Mouse (Mus musculus): Measurements from ENCODE around the gene Vasp. TPM values are rescaled to one million over a fixed set of nuclear protein-coding genes. Genes with fewer than 3 reads are reported as not detected.
"Not testable (repeated sequence)": the region's sequence is repeated elsewhere in the genome, so short reads cannot be mapped to it uniquely, and the experiment has no call there.

Vasp gene
- total RNA-seq, 4 experiments from 2014 or later: 17.4 to 26.8 (median 19.5) TPM

GRCm38 (mm10) chr7:19304501-19305412 is 33.1 kb upstream of the Vasp start:
- DNase-seq (ENCODE audit: low spot score in 2 of 2): no peak

GRCm38 (mm10) chr7:19303770-19304169 is 32.2 kb upstream of the Vasp start:
- DNase-seq (ENCODE audit: low spot score in 2 of 2): peak in 1 of 2 experiments; percentile 69

- DNase-seq (ENCODE audit: low spot score in 2 of 2): no peak
Measured at GRCm38 (mm10) chr7:19303046-19303305, 31.4 kb upstream of the Vasp start.

DNA sequence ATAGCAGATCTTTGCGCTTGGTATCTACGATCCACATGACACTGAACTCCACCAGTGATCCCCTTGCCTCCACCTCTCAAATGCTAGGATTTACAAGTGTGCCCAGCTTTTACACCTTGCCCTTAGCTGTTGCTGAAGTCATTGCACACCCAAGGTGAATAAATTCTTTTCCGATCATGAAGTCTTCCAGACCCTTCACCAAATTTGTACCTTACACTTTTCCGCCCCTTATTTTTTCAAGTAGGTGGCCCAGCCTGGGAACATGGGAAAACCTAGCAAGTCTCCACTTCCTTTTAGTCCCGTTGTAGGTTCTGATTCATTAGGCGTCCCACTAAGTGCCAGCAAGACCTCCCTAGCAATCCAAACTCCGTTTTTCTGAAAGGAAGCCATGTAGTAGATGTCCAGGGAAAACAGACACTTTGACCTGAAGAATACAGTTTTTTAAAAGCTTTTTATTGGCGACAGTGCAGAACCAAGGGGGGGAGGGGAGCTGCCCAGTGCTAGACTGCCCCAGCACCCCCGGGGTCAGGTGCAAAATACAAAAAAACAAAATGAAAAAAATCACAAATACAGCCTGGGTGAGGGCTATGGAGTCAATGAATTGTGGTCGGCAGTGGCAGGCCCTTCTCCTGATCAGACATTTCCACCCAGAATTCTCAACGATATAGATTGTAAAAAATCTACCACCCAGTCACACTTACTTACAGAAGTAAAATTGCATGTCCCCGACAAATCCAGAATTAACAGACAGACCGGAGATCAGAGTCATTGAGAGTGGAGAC is 30.8 kb upstream of the Vasp start:
- no peak for DNase-seq (ENCODE audit: low spot score in 2 of 2)

DNA sequence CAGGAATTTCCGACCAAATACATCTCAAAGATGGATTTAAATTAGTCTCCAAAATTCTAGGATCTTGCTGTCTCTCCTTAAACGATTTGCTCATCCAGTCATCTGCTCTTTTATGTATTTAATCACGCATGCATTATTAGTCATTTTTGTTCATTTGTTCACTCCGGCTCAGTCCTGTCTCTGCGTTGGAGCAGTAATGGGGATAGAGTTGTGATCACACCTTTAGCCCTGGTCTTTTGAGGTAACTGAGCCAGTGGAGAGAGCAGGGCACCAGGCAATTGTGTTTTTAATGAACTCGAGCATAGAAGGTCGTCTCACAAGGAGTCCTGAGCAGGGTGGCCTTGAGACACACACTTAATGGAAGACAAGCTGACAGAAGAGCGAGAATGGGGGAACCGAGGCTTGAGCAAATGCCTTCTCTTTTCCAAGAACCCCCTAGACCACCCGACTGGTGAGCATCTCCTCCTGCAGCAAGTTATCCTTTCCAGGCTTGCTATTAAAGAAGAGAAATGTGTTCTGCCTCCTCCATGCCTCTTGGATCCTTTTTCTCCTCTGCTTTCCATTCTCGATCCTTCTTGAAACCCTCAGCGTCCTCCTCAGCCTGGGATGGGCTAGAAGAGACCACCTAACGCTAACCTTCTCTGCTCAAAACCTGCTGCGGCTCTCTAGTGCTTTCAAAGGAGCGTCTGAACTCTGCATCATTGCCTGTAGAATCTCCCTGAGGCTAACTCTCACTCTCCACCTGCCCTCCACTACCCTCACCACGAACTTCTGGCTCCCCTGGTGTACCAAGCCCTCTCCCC is 30.0 kb upstream of the Vasp start:
- DNase-seq (ENCODE audit: low spot score in 2 of 2): no peak

- peak; percentile 67 to 76 for DNase-seq (ENCODE audit: low spot score in 2 of 2)
Measured at GRCm38 (mm10) chr7:19300501-19301421, 29.1 kb upstream of the Vasp start.

DNA sequence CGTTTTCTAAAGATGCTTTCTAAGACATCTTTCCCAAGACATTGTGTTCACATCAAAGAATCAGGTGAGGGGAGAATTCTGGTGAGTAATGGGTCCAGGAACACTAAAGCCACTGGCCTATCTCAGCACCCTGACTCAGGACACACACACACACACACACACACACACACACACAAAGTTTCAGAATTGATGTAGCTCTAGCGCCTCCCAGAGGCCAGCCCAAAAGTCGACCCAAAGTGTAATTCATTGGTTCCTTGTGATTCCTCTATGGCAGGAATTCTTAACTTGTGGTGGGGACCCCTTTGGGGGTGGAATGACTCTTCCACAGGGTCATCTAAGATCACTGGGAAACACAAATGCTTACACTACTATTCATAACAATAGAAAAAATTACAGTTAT is 27.6 kb upstream of the Vasp start:
- no peak for DNase-seq (ENCODE audit: low spot score in 2 of 2)

GRCm38 (mm10) chr7:19297794-19298193 is 26.2 kb upstream of the Vasp start:
- DNase-seq (ENCODE audit: low spot score in 2 of 2): no peak

GRCm38 (mm10) chr7:19297034-19297433 is 25.4 kb upstream of the Vasp start:
- DNase-seq (ENCODE audit: low spot score in 2 of 2): no peak

DNA sequence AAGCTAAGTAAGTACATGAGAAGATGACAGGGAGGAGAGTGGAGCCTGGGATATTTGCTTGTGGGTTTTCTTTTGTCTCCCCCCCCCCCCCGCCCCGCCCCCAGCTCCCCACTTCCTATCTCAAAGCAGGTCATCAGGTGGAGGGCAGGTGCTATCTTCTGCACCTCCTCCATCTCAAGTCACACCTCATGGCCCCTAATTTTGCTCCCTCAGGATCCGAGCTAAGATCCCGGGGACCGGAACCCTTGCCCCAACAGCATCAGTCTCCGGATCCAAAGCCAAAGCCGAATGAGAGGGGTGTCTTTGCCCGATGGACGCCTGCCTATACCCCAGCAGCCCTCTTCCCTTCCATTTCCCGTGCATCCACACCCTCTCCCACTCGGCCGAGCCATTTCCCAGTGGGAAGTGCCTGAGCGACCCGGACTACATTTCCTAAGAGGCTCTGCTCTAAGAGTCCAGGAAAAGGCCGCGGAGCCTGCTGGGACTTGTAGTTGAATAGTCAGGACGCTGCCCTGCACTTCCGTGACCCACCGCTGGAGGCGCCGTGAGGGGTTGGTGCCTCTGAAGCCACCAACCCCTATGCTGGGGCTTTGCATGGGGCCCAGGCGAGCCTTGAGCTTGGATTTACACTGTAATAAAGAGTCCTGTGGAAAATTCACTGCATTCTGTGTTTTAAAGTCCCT is 24.0 kb upstream of the Vasp start:
- peak; percentile 93 to 98 for DNase-seq (ENCODE audit: low spot score in 2 of 2)

DNA sequence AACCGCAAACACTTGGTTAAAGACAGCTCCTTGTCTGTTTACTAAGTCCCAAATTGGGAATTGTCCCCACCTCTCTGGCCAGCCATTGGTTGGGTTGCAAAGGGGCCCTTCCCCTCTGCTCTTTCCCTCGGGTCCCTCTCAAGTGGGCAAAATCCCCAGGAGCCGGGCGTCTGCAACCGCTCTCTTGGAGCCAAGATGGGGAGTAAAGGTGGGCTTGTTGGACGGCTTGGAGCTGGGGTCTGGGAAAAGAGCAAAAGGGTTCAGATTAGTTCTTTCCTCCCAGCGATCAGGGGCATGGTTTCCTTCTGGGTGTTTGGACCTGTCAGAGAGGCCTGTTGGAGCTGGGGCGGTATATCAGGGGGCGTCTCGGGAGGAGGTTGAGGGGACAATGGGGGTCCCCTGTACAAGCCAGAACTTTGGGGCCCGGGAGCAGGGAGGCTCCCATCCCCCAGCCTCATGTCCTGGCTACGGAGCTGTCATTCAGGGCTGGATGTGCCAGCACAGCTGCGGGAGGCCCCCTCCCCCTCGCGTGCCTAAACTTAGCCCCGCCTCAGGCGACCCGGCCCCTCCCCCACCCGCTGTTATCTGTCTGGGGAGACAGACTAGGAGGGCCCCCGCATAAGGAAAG is 19.5 kb upstream of the Vasp start:
- no peak for DNase-seq (ENCODE audit: low spot score in 2 of 2)

DNA sequence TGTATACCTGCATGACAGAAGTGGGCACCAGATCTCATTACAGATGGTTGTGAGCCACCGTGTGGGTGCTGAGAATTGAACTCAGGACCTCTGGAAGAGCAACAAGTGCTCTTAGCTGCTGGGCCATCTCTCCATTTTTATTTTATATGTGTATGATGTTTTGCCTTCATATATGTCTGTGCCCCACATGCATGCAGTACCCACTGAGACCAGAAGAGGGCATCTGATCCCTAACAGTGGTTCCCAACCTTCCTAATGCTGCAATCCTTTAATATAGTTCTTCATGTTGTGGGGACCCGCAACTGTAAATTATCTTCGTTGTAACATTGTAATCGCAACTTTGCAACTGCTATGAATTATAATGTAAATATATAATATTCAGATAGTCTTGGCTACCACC is 13.1 kb upstream of the Vasp start:
- DNase-seq (ENCODE audit: low spot score in 2 of 2): no peak

DNA sequence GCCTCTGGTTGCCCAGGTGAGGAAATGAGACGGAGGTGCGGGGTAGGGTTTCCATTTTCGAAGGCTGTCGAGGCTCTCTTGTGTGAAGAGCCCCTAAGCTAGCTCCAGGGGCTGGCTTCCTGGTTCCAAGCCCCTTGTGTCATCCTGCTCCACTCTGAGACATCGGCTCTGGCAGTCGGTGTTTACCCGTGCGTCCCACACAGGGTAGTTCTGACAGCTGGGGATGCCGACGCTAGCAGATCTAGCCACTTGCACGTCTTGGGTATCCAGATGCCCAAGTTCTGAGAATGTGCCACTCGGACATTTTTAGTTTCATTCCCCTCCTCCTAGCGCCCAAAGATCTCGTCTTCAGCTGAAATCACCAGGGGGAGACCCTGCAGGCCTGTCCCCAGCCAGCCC is 11.8 kb upstream of the Vasp start:
- DNase-seq (ENCODE audit: low spot score in 2 of 2): no peak

DNA sequence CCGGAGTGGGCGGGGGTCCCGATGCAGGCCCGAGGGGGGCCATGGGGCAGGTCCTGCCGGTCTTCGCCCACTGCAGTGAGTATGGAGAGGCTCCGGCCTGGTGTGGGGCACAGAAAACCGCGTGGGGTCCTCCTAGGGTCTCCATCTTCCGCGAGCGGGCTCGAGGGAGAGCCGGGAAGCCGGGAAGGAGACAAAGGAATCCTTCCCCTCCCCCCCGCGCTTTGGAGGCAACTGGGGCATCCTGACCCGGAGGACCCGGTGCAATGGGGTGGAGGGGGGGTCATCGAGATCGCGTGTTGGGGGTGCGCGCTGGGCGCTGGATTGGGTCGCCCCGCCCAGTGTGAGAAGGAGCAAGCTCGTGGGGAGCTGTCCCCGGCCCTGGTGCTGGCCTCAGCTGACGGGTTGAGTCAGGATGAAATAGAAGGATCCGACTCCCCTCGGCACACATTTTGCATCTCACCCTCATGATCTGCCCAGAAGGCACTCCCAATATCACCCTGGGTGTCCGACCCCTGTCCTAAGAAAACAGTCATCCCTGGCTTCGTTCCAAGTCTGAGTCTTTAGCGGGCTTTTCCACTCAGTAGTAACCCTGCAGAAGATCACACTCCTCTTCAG is 11.3 kb upstream of the Vasp start:
- DNase-seq (ENCODE audit: low spot score in 2 of 2): no peak

GRCm38 (mm10) chr7:19282385-19282784 is 10.8 kb upstream of the Vasp start, which contains the start of gene Rtn2:
Rtn2 (plus strand) TSS chr7:19282624.
- DNase-seq (ENCODE audit: low spot score in 2 of 2): peak; percentile 67 to 72

DNA sequence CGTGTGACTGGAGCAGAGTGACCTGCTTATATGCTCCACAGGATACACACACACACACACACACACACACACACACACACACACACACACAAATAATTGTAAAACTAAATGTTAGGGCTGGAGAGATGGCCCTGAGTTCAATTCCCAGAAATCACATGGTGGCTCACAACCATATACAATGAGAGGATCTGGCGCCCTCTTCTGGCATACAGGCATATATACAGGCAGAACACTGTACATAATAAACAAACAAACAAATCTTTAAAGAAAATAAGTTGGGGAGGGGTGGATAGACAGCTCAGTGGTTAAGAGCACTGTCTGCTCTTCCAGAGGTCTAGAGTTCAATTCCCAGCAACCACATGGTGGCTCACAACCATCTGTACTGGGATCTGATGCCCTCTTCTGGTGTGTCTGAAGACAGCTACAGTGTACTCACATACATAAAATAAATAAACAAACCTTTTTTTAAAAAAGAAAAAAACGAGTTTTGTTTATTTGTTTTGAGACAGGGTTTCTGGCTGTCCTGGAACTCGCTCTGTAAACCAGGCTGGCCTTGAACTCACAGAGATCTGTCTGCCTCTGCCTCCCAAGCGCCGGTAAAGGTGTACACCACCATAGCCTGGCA is 10.2 kb upstream of the Vasp start:
- not testable (repeated sequence) for DNase-seq (ENCODE audit: low spot score in 2 of 2)

DNA sequence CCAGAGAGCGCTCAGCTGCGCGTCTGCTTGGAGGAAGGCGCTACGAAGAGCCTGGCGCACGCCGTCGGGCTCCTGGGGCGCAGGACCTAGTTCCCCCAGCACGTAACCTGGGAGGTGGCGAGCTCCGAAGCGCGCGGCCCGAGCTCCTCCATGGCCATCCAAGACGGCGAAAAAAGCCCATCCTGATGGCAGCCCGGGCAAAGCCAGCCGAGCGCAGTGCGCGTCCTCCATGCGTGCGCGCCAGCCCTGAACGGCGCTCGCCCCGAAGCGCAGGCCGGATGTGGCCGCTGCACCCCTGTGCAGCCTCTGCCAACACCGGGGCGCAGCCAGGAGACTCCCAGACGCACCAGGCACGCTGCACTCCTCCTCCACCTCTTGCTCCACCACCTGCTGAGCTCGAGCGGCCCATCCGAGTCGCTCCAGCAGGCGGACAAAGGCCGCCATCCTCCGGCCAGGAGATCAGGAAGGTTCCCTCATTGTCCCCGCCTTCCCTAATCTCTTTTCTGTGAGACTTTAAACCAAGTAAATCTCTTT is 8.0 kb upstream of the Vasp start, which contains the start of gene Ppm1n:
Gene Ppm1n (minus strand): TSS at position 484 of the 534 bp plus-strand sequence.
- DNase-seq (ENCODE audit: low spot score in 2 of 2): no peak

GRCm38 (mm10) chr7:19279052-19279451 is 7.4 kb upstream of the Vasp start:
- DNase-seq (ENCODE audit: low spot score in 2 of 2): no peak

All from layer of hippocampus, adult 8-10 months (tissue).